Mouse (Mus musculus): ENCODE measurements at regions not wholly inside any gene's neighbourhood (a gene's known extent, or its start where the extent isn't known, plus 50 kb on each side); places are given as distances from the start of the nearest gene placed in this dataset.

GRCm38 (mm10) chr2:59407512-59407988, 76.9 kb upstream of the Dapl1 start:
- TF ChIP-seq CTCF (IDR thresholded peaks at IDR 0.05; ENCODE audit: insufficient read depth, low read depth, low read length) (no peak), POLR2A (IDR thresholded peaks at IDR 0.05; ENCODE audit: insufficient read depth, low read depth, low read length) (no peak)

Data from olfactory bulb, adult 2 months (tissue).